Mouse (Mus musculus) bone marrow macrophage, adult 2 months (primary cell): ENCODE results near the gene Hoxd4.

Source experiments
- CTCF ChIP-seq: IDR thresholded peaks from 2 replicates; pipeline ENCODE4 v1.5.1; 2012; ENCODE audit warnings: low read depth, mild to moderate bottlenecking, low read length, moderate library complexity
- POLR2A ChIP-seq: IDR thresholded peaks from 2 replicates; pipeline ENCODE4 v1.6.1; 2012; ENCODE audit warnings: mild to moderate bottlenecking, low read depth, low read length, borderline replicate concordance

DNA sequence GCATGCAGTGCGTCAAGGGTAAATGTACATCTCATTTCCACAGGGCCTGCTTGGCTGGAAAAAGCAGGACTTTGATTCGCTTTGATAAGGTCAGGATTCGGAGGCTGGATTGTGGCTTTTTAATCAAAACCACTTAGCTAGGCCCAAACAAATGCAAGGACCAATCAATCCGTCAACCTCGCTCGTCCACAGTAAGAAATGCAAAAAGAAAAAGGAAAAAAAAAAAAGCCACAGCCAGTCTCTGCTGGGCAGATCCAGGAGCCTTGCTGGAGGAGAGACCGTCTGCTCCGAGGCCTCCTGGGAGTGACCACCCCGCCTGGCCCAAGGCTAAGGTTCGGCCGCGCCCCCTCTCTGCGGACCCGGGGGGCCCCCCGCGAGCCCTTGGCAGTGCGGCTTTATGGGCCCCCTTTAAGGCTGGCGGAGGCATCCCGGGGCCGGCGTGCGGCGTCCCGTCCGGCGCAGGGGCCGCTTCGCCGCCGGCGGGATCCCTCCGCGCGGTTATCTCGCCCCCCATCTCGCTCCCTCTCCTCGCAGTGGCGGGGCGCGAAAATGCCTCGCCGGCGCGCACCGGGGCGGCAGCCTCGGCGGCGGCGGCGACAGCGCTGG is 7.2 kb upstream of the Hoxd4 start, which contains the start of gene Hoxd8:
- TF ChIP-seq CTCF (no peak), POLR2A (no peak)
